Mouse (Mus musculus) embryonic facial prominence, embryonic 13.5 days (tissue): ENCODE results near the gene Sntb2. TPM values are rescaled to one million over a fixed set of nuclear protein-coding genes. Genes with fewer than 3 reads are reported as not detected.
"Not testable (repeated sequence)": the region's sequence is repeated elsewhere in the genome, so short reads cannot be mapped to it uniquely, and the experiment has no call there.

Experiments
- ATAC-seq: fragments of 200-750 bp; cut with Nextera tagmentation; 2 replicates; pipeline ENCODE4 v1.8.0; 2017; ENCODE audit warnings: low read depth; ENCODE audit not compliant: insufficient number of reproducible peaks, insufficient read depth, low FRiP score, low TSS enrichment
- H3K27ac ChIP-seq: fragments of 300-500 bp; sonication (generic); 2 replicates; pipeline ENCODE4 v1.5.1; 2015; ENCODE audit warnings: moderate library complexity, mild to moderate bottlenecking, inconsistent platforms
- H3K27me3 ChIP-seq: fragments of 300-500 bp; sonication (generic); 2 replicates; pipeline ENCODE4 v1.6.1; 2015; ENCODE audit warnings: mild to moderate bottlenecking, inconsistent platforms
- H3K36me3 ChIP-seq: fragments of 300-500 bp; sonication (generic); 2 replicates; pipeline ENCODE4 v1.6.1; 2015; ENCODE audit warnings: mild to moderate bottlenecking, inconsistent platforms
- H3K4me1 ChIP-seq: fragments of 300-500 bp; sonication (generic); 2 replicates; pipeline ENCODE4 v1.6.1; 2015; ENCODE audit warnings: inconsistent platforms
- H3K4me2 ChIP-seq: fragments of 300-500 bp; sonication (generic); 2 replicates; pipeline ENCODE4 v1.6.1; 2015; ENCODE audit warnings: moderate library complexity, mild to moderate bottlenecking, inconsistent platforms
- H3K4me3 ChIP-seq: fragments of 300-500 bp; sonication (generic); 2 replicates; pipeline ENCODE4 v1.5.1; 2015; ENCODE audit warnings: mild to moderate bottlenecking, inconsistent platforms
- H3K9ac ChIP-seq: fragments of 300-500 bp; sonication (generic); 2 replicates; pipeline ENCODE4 v1.6.1; 2015; ENCODE audit warnings: mild to moderate bottlenecking, inconsistent platforms
- H3K9me3 ChIP-seq: fragments of 300-500 bp; sonication (generic); 2 replicates; pipeline ENCODE4 v1.6.1; 2016; ENCODE audit warnings: inconsistent platforms
- WGBS: fragments of 180-500 bp; shearing (Covaris S2); methylation state at CpG from one replicate; pipeline ENCODE4 v1.1.7; 2015; ENCODE audit warnings: mixed read lengths; 5-methylcytosine and 5-hydroxymethylcytosine counted together
- polyA plus RNA-seq: library from polyadenylated mRNA; unstranded; fragments of >200 nt; fragmentation: Nextera tagmentation; extraction: Ambion mirVana; gene quantifications from 2 replicates; pipeline ENCODE4 v1.2.1, GENCODE M21; 2015

Gene Sntb2
- polyA plus RNA-seq, 1 experiment from 2014 or later = 20.1 TPM

DNA sequence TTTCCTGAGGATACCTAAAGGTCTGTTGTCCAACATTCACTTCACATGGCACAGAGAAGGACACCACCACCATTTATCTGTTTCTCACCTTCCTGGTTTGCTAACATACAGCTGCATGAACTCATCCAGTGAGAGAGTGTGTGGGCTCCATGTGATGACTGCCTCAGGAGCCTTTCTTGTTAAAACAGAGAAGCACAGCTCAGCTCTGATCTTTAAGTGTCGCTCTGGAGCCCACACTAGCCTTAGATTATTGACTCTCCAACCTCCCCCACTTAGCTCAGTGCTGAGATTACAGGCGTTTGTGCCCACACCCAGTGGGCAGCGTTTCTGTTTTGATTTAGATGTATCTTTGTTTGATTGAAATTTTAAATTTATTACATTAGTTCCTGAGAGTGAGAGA is 72.2 kb downstream of the Sntb2 start:
- no peaks in the 10 kb centered on the region for H3K27me3 ChIP-seq
- peaks cover 64% of the 10 kb centered on the region for H3K36me3 ChIP-seq
- H3K9ac ChIP-seq = no peak overlapping the region
- ATAC-seq = no peak
- no peak overlapping the region for H3K27ac ChIP-seq
- H3K4me1 ChIP-seq = no peaks in the 10 kb centered on the region
- H3K9me3 ChIP-seq = no peaks in the 10 kb centered on the region
- H3K4me2 ChIP-seq = no peak overlapping the region
- no peak overlapping the region for H3K4me3 ChIP-seq
- WGBS = 84% methylated on average over 3 of the region's 3 CpGs

DNA sequence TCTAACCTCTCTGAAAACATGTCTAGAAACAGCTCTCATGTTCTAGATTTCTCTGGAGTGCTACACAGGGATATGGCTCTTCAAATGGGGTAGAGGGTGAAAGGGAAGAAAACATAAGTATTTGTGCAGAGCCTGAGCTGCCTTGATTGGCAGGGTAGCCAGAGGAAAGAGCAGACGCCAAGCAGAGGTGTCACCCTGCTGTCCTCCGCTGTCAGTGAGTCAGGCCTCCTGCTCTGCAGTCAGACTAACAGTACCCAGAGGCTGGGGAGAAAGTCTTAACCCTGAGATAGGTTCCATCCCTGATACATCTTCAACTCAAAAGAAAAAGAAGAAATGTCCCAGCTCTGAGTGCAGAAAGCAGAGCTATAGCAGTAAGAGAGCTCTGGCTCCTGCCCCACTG is 77.1 kb downstream of the Sntb2 start:
- Histone ChIP-seq H3K36me3 (peaks cover 39% of the 10 kb centered on the region), H3K9me3 (no peaks in the 10 kb centered on the region), H3K9ac (no peak overlapping the region), H3K4me1 (no peaks in the 10 kb centered on the region), H3K27ac (no peak overlapping the region), H3K27me3 (no peaks in the 10 kb centered on the region), H3K4me3 (no peak overlapping the region), H3K4me2 (no peak overlapping the region)
- no peak for ATAC-seq
- WGBS = 79% methylated on average over 2 of the region's 2 CpGs

DNA sequence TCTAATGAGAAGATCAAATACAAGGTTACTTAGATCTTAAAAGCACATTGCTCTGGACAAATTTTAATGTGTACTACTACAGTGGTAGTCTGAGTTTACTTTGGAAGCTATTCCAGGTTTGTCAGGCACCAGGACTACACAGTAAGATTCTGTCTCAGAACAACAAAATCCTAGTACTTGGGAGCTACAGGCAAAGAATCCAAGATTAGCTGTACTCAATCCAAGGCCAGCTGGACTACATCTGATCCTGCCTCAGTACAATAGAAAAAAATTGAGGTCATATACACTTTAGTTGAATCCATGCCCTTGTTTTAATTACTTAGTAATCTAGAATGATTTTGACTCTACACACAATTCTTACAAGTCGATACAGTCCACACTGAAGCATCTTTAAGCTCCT is 79.4 kb downstream of the Sntb2 start:
- 89% methylated on average over 1 of the region's 1 CpGs for WGBS
- H3K4me2 ChIP-seq = no peak overlapping the region

DNA sequence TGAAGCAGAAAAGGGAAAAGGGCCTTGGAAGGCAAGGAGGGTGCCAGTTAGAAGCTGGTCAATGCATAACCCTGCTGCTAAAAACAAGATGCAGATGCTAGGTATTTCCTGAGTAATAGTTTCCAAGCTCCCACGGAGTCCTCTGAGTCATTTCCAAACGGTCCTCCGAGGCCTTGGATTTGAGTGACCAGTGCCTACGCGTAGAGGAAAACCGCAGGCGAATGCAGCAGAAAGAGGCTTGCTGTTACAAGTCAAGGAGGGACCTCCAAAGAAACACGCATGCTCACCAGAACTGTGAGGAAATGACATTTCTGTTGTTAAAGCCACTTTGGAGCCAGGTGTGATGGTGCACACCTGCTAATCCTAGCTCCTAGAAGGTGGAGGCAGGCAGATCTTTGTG is 87.9 kb downstream of the Sntb2 start:
- Histone ChIP-seq H3K4me3 (no peak overlapping the region), H3K4me1 (no peaks in the 10 kb centered on the region), H3K27me3 (no peaks in the 10 kb centered on the region), H3K9me3 (no peaks in the 10 kb centered on the region), H3K27ac (no peak overlapping the region), H3K4me2 (no peak overlapping the region), H3K36me3 (no peaks in the 10 kb centered on the region), H3K9ac (no peak overlapping the region)
- ATAC-seq = no peak
- 89% methylated on average over 8 of the region's 8 CpGs for WGBS

More for the DNA sequence above, 79.4 kb downstream of the Sntb2 start:
- Histone ChIP-seq H3K27ac (no peak overlapping the region), H3K9ac (no peak overlapping the region), H3K27me3 (no peaks in the 10 kb centered on the region), H3K9me3 (no peaks in the 10 kb centered on the region), H3K4me1 (no peaks in the 10 kb centered on the region), H3K4me3 (no peak overlapping the region), H3K36me3 (peaks cover 28% of the 10 kb centered on the region)
- ATAC-seq = no peak

DNA sequence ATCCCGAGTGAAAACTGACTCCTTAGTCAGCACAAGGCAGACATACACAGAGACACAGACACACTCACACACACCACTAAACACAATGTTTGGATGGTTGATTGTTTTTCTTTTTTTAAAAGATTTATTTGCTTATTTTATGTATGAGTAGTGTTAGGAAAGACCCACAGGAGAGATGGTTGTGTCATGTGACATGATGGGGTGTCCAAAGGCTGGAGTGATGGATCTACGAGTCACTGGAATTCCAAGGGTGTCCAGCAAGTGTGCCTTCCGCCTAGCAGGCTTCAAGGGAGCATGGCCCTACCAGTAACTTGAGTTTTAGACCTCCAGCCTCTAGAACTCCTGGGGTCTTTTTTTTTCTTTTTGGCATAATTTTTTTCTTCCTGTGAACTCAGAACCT is 93.8 kb downstream of the Sntb2 start:
- H3K36me3 ChIP-seq = no peaks in the 10 kb centered on the region
- no peak for ATAC-seq
- H3K27me3 ChIP-seq = no peaks in the 10 kb centered on the region
- no peak overlapping the region for H3K4me3 ChIP-seq
- no peak overlapping the region for H3K9ac ChIP-seq
- peaks cover 17% of the 10 kb centered on the region for H3K4me1 ChIP-seq
- H3K4me2 ChIP-seq = no peak overlapping the region
- no peak overlapping the region for H3K27ac ChIP-seq
- WGBS = 85% methylated on average over 3 of the region's 3 CpGs
- no peaks in the 10 kb centered on the region for H3K9me3 ChIP-seq

DNA sequence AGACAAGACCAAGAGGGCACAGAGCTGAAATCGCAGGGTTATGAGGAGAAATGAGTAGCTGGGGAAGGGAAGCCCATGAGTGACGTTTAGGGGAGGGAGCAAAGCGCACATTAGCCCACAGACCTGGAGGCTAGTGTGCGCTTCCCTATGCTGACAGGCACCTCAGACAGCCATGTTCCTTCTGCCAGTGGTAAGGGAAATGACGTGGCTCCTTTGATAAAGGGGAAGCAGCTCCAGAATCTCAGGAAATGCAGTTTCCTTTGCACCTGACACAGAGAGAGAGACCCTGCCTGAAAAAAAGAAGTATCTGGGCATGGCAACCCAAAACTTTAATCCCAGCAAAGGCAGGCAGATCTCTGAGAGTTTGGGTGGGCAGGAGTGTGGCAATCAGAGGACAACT is 94.5 kb downstream of the Sntb2 start:
- no peak for ATAC-seq
- H3K27ac ChIP-seq = no peak overlapping the region
- peaks cover 17% of the 10 kb centered on the region for H3K4me1 ChIP-seq
- no peak overlapping the region for H3K4me3 ChIP-seq
- no peak overlapping the region for H3K9ac ChIP-seq
- H3K27me3 ChIP-seq = no peaks in the 10 kb centered on the region
- no peaks in the 10 kb centered on the region for H3K9me3 ChIP-seq
- WGBS = 64% methylated on average over 5 of the region's 5 CpGs
- 0 out of 2 replicates have a peak, but pooled peaks cover 3% of the 10 kb centered on the region for H3K36me3 ChIP-seq
- no peak overlapping the region for H3K4me2 ChIP-seq

DNA sequence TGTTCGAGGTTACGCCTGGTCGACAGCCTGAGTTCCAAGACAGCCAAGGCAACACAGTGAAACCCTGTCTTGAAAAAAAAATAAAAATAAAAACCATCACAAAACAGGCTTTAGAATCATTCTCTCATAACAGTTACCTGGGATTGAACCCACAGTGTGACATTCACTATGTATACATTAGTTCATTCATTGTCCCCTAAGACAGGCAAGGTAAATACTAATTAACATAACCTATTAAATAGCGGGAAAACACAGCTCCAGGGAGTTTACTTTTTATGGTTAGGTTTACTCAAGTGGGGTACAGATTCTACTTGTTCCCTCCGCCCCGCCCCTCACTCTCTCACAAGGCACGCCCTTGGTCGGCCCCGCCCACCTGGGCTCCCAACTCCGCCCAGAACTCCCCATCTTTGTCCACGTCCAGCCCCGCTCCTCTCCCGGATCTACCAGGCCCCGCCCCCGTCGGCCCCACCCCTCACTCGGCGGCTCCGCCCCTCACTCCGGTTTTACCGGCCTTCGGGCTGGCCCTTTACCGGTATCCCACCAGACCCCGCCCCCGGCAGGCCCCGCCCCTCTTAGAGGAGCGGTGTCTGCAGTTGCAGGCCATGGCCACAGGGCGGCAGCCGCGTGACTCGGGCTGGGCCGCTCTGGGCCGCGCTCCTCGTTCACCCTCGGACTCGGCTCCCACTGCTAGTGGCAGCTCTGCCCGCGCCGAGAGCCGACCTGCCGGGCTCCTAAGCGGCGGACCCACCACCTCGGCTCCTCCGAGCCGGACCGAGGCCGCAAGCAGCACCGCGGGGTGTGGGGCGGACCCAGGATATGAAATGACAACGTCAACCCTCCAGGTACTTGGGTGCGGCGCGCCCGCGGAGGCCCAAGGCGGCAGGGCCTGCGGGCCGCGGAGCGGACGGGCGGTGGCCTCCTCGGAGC is 95.4 kb downstream of the Sntb2 start, which contains the start of gene Vps4a:
Gene Vps4a, plus strand, starts transcription at position 573 of the 927 bp plus-strand sequence.
- Histone ChIP-seq H3K4me3 (peak within 1 kb of the TSS; percentile 97), H3K36me3 (peaks cover 11% of the 10 kb centered on the region), H3K4me1 (peaks cover 17% of the 10 kb centered on the region), H3K9me3 (no peaks in the 10 kb centered on the region), H3K4me2 (peak within 1 kb of the TSS; percentile 76), H3K27ac (peak within 1 kb of the TSS; percentile 74), H3K9ac (peak within 1 kb of the TSS; percentile 98), H3K27me3 (no peaks in the 10 kb centered on the region)
- peak; percentile 93 for ATAC-seq
- WGBS = 4% methylated on average over 66 of the region's 66 CpGs

DNA sequence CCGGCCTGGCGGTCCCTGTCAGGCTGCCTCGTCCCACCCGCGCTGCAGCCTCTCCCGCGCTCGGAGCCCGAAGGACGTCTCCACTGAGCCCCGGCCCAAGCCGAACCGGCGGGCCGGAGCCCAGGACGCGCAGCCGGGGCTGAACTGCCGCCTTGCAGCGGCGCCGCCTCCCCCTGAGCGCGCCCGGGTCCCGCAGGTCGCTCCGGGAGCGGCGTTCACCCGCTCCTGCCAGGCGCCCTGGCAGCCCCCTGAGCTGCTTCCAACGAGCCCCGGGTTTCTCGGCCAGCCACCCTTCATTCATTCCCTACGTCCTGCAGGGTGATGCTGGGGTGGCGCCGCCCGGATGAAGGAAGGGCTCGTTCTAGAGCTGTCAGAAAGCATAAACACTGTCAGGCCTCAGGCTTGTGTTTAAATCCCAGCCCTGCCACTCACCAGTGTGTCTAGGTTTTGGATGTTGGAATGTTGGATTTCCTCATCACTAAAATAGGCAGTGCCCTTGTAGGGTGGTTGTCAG is 96.1 kb downstream of the Sntb2 start:
- ATAC-seq = no peak; the same call in 1 of the 2 replicates
- under 1% methylated on average over 40 of the region's 40 CpGs for WGBS
- Histone ChIP-seq H3K36me3 (peaks cover 17% of the 10 kb centered on the region), H3K4me3 (peak overlapping the region; percentile 97), H3K4me2 (peak overlapping the region; percentile 76), H3K9ac (peak overlapping the region; percentile 98), H3K4me1 (peaks cover 17% of the 10 kb centered on the region), H3K27me3 (no peaks in the 10 kb centered on the region), H3K27ac (peak overlapping the region; percentile 74), H3K9me3 (no peaks in the 10 kb centered on the region)

DNA sequence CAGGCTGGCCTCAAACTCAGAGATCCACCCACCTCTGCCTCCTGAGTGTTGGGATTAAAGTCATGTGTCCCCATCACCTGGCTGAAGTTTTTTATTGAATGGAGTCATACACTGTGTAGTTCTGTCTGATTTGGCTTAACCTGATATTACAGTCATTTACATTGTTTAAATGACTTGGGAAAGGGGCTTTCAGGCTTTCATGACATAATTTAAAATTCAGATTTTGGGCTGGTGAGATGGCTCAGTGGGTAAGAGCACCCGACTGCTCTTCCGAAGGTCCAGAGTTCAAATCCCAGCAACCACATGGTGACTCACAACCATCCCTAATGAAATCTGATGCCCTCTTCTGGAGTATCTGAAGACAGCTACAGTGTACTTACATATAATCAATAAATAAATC is 98.1 kb downstream of the Sntb2 start:
- H3K4me2 ChIP-seq, H3K27me3 ChIP-seq, H3K27ac ChIP-seq, H3K9ac ChIP-seq, H3K4me3 ChIP-seq, ATAC-seq, H3K9me3 ChIP-seq: not testable (repeated sequence)
- WGBS = 90% methylated on average over 2 of the region's 2 CpGs
- Histone ChIP-seq H3K4me1 (peaks cover 17% of the 10 kb centered on the region), H3K36me3 (peaks cover 27% of the 10 kb centered on the region)

DNA sequence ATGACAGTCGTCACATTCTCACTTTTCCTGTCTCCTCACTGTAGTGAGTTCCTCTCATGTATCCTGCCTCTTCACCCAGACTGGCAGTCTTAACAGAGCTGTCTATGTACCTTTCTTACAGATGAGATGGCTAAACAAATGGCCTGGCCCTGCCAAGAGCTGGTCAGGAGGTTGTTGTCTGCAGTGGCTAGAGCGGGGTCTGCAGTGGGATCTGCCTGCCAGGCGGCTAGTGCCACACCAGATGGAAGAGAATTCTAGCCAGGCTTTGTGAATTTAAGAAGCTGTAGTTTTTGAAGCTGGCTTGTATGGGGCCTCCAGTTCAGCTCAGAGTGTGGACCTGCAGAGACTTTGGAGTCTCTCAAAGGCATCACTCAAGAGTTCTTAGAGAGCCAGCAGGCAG is 100.1 kb downstream of the Sntb2 start:
- no peak overlapping the region for H3K27ac ChIP-seq
- no peak overlapping the region for H3K4me3 ChIP-seq
- no peak for ATAC-seq
- H3K9me3 ChIP-seq = no peaks in the 10 kb centered on the region
- no peaks in the 10 kb centered on the region for H3K27me3 ChIP-seq
- peaks cover 47% of the 10 kb centered on the region for H3K36me3 ChIP-seq
- H3K4me2 ChIP-seq = no peak overlapping the region
- WGBS = 92% methylated on average over 3 of the region's 3 CpGs
- H3K9ac ChIP-seq = 0 out of 2 replicates have a peak overlapping the region, but pooled peaks have one; percentile 21
- H3K4me1 ChIP-seq = peaks cover 17% of the 10 kb centered on the region

DNA sequence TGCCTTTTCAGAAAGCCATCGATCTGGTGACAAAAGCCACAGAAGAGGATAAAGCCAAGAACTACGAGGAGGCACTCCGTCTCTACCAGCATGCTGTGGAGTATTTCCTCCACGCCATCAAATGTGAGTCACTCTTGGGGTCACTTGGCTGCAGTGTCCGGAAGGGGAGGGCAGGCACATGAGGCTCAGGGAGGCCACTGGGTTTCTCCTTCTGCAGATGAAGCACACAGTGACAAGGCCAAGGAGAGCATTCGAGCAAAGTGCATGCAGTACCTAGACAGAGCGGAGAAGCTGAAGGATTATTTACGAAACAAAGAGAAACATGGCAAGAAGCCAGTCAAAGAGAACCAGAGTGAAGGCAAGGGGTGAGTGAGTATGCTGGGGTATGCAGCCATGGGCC is 101.1 kb downstream of the Sntb2 start:
- 89% methylated on average over 8 of the region's 8 CpGs for WGBS
- no peaks in the 10 kb centered on the region for H3K9me3 ChIP-seq
- no peak overlapping the region for H3K9ac ChIP-seq
- no peak overlapping the region for H3K27ac ChIP-seq
- peaks cover 57% of the 10 kb centered on the region for H3K36me3 ChIP-seq
- no peak overlapping the region for H3K4me3 ChIP-seq
- H3K4me2 ChIP-seq = no peak overlapping the region
- H3K27me3 ChIP-seq = no peaks in the 10 kb centered on the region
- no peak for ATAC-seq
- H3K4me1 ChIP-seq = peaks cover 17% of the 10 kb centered on the region

DNA sequence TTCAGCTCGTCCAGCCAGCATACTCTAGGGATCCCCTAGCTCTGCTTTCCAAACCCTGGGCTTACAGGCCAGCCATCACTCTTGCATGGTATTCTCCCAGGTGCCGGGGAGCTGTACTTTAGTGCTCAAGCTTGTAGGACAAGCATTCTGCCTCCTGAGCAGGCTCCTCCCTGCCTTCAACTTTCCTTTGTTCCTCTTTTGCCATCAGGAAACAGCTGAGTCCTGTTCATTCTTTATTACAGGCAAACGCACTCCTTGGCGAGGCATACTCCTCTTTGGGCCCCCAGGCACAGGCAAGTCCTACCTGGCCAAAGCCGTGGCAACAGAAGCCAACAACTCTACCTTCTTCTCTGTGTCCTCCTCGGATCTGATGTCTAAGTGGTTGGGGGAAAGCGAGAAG is 105.1 kb downstream of the Sntb2 start:
- no peak overlapping the region for H3K27ac ChIP-seq
- H3K9me3 ChIP-seq = no peaks in the 10 kb centered on the region
- no peak overlapping the region for H3K4me2 ChIP-seq
- peaks cover 89% of the 10 kb centered on the region for H3K36me3 ChIP-seq
- no peaks in the 10 kb centered on the region for H3K4me1 ChIP-seq
- no peak overlapping the region for H3K4me3 ChIP-seq
- no peak overlapping the region for H3K9ac ChIP-seq
- no peaks in the 10 kb centered on the region for H3K27me3 ChIP-seq
- no peak for ATAC-seq
- 83% methylated on average over 7 of the region's 7 CpGs for WGBS
